Mouse (Mus musculus) hindbrain, embryonic 16.5 days (tissue): ENCODE results near the gene Tspan15. TPM values are rescaled to one million over a fixed set of nuclear protein-coding genes. Genes with fewer than 3 reads are reported as not detected.
A peak's percentile ranks its signal among the peaks of the same experiment; 100 is the strongest.

Experiments
- ATAC-seq: fragments of 200-750 bp; cut with Nextera tagmentation; 2 replicates; pipeline ENCODE4 v1.8.0; 2017; ENCODE audit warnings: moderate TSS enrichment, moderate library complexity
- H3K27ac ChIP-seq: fragments of 300-500 bp; sonication (generic); 2 replicates; pipeline ENCODE4 v1.5.1; 2014; ENCODE audit warnings: low read depth, mild to moderate bottlenecking, control low read depth, low read length, moderate library complexity
- H3K27me3 ChIP-seq: fragments of 300-500 bp; sonication (generic); replicated peaks from 2 replicates; pipeline ENCODE4 v1.6.1; 2014; ENCODE audit warnings: low read length; ENCODE audit not compliant: control insufficient read depth, insufficient read depth
- H3K36me3 ChIP-seq: fragments of 300-500 bp; sonication (generic); 2 replicates; pipeline ENCODE4 v1.6.1; 2014; ENCODE audit warnings: mild to moderate bottlenecking, low read length, moderate library complexity, mixed read lengths; ENCODE audit not compliant: control insufficient read depth, insufficient read depth
- H3K4me1 ChIP-seq: fragments of 300-500 bp; sonication (generic); 2 replicates; pipeline ENCODE4 v1.6.1; 2014; ENCODE audit warnings: low read depth, low read length; ENCODE audit not compliant: control insufficient read depth, insufficient read depth
- H3K4me2 ChIP-seq: fragments of 300-500 bp; sonication (generic); 2 replicates; pipeline ENCODE4 v1.6.1; 2014; ENCODE audit warnings: mild to moderate bottlenecking, low read length, control low read depth, moderate library complexity
- H3K4me3 ChIP-seq: fragments of 300-500 bp; sonication (generic); 2 replicates; pipeline ENCODE4 v1.5.1; 2014; ENCODE audit warnings: mild to moderate bottlenecking, low read length, control low read depth, moderate library complexity
- H3K9ac ChIP-seq: fragments of 300-500 bp; sonication (generic); 2 replicates; pipeline ENCODE4 v1.6.1; 2014; ENCODE audit warnings: low read depth, mild to moderate bottlenecking, control low read depth, low read length, moderate library complexity
- H3K9me3 ChIP-seq: fragments of 300-500 bp; sonication (generic); 2 replicates; pipeline ENCODE4 v1.6.1; 2014; ENCODE audit warnings: mild to moderate bottlenecking, low read length, moderate library complexity; ENCODE audit not compliant: control insufficient read depth
- WGBS: fragments of 180-500 bp; shearing (Covaris S2); extraction: QIAGEN DNeasy Blood & Tissue Kit; methylation state at CpG from one replicate; pipeline ENCODE4 v1.1.7; 2014; 5-methylcytosine and 5-hydroxymethylcytosine counted together
- polyA plus RNA-seq: library from polyadenylated mRNA; unstranded; fragments of >200 nt; fragmentation: Nextera tagmentation; extraction: Ambion mirVana; gene quantifications from 2 replicates; pipeline ENCODE4 v1.2.1, GENCODE M21; 2015

The Tspan15 gene
- polyA plus RNA-seq, 1 experiment from 2014 or later, result 22.9 TPM

DNA sequence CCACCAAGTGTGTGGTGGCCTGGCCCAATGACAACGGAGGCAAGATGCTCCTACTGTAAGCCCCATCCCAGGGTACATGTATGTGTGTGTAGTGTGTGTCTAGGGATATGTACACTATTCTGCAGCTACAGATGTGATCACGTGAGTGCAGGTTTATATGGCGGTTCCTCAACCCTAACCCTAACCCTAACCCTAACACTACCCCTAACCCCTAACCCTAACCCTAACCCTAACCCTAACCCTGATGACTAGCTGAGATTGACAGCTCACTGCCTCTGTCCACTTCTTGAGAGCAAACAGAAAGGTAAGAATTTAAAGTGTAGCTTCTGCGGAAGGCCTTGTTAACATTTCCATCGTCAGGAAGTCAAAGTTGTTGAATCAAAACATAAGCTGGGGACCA is 27.2 kb upstream of the Tspan15 start:
- Histone ChIP-seq H3K36me3 (no peaks in the 10 kb centered on the region), H3K4me2 (no peak overlapping the region), H3K9me3 (no peaks in the 10 kb centered on the region), H3K9ac (no peak overlapping the region; the same call in 1 of the 2 replicates), H3K27me3 (no peaks in the 10 kb centered on the region; the same call in 1 of the 2 replicates), H3K4me3 (no peak overlapping the region), H3K4me1 (no peaks in the 10 kb centered on the region), H3K27ac (no peak overlapping the region)
- ATAC-seq, result no peak
- WGBS, result 94% methylated on average over 5 of the region's 5 CpGs

DNA sequence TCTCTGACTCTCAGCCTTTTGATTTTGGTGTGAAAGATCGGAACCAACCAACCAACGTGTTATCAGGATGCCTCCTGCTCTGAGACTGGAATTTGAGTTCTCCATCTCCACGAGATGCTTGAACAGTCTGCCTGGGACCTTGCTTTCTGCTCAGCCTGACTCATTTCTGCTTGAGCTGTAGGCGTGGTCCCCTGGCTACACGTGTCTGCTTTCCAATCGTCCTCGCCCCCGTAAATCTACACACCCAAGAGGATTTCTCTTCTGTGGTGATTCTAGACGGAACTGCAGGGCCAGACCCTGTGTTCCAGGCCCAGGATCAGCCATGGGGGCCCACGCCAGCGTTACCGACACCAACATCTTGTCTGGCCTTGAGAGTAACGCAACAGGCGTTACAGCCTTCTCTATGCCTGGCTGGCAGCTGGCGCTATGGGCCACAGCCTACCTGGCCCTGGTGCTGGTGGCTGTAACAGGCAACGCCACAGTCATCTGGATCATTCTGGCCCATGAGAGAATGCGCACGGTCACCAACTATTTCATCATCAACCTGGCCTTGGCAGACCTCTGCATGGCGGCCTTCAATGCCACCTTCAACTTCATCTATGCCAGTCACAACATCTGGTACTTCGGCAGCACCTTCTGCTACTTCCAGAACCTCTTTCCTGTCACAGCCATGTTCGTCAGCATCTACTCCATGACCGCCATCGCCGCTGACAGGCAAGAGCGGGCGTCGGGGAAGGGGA is 21.6 kb upstream of the Tspan15 start:
- no peak for ATAC-seq
- H3K27ac ChIP-seq, result no peak overlapping the region
- H3K27me3 ChIP-seq, result no peaks in the 10 kb centered on the region; the same call in 1 of the 2 replicates
- no peak overlapping the region for H3K4me2 ChIP-seq
- H3K4me1 ChIP-seq, result no peaks in the 10 kb centered on the region
- no peak overlapping the region for H3K9ac ChIP-seq
- WGBS, result 90% methylated on average over 27 of the region's 27 CpGs
- H3K36me3 ChIP-seq, result no peaks in the 10 kb centered on the region
- no peak overlapping the region for H3K4me3 ChIP-seq
- H3K9me3 ChIP-seq, result no peaks in the 10 kb centered on the region

DNA sequence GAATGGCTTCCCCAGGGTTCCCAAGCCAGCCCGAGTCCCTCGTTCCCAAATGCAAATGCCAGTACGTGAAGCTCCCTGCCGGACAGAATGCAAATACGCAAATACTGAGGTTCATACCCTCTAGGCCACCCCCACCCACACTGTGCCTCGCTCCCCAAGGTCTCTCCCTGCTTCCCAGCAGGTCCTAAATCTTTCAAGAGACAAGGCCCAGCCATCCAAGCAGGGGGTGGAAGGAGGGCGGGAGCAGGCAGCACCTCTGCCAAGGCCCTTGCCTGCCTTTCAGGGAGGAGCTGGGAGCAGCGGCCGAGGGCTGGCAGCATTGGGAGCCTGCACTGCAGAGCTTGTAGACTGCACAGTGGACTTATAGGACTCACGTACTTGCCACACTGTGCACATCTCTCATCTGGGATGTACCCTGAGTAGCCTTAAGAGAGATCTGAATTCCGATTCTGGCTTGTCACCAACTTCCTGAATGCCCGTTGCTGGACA is 21.0 kb upstream of the Tspan15 start, which contains the start of gene Tacr2:
Tacr2 (plus strand) TSS at position 439 of the 489 bp plus-strand sequence.
- WGBS, result 45% methylated on average over 12 of the region's 12 CpGs
- Histone ChIP-seq H3K36me3 (no peaks in the 10 kb centered on the region), H3K9ac (no peak within 1 kb of the TSS), H3K27ac (no peak within 1 kb of the TSS), H3K27me3 (no peaks in the 10 kb centered on the region; the same call in 1 of the 2 replicates), H3K4me2 (no peak within 1 kb of the TSS), H3K9me3 (no peaks in the 10 kb centered on the region), H3K4me3 (no peak within 1 kb of the TSS), H3K4me1 (no peaks in the 10 kb centered on the region; the same call in 1 of the 2 replicates)
- no peak for ATAC-seq

DNA sequence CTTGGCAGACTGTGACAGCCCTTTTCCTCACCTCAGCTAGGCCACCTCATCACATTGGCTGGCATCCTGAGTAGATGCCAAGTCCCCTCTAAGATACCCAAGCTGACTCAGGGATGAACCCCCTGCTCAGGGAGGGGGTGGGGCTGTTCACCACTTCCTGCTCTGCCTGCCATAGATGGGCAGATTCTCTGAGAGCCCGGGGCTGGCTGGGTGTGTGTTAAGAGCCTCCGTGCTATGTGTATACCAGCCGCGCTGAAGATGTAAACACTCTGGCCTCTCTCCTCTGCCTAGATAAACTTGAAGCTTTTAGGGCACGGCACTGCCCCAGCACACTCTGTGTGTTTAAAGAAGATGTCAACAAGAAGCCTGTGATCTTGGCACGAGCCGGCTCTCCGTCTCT is 16.8 kb upstream of the Tspan15 start:
- H3K27me3 ChIP-seq, result no peaks in the 10 kb centered on the region
- WGBS, result 59% methylated on average over 8 of the region's 8 CpGs
- H3K4me2 ChIP-seq, result no peak overlapping the region
- no peaks in the 10 kb centered on the region for H3K9me3 ChIP-seq
- H3K27ac ChIP-seq, result no peak overlapping the region
- no peak overlapping the region for H3K9ac ChIP-seq
- no peak overlapping the region for H3K4me3 ChIP-seq
- H3K4me1 ChIP-seq, result no peaks in the 10 kb centered on the region; the same call in 1 of the 2 replicates
- no peaks in the 10 kb centered on the region for H3K36me3 ChIP-seq
- ATAC-seq, result no peak

DNA sequence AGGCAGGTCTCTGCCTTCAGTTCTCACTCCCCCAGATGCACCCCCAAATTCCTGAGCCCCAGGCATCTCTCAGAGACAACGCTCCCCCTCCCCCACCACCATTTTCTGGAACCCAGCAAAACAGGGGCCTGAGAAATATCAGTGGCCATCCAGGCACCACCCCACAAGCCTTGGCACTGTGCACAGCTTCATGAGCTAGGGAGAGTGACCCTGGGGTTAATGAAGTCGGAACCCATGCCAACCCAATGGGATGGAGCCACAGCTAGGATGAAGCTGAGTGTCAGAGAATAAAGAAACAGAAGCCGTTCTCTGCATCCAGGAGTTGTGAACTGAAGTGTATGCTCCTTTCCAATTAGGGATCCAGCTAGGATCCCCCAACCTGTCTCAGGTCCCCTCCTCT is 16.1 kb upstream of the Tspan15 start:
- Histone ChIP-seq H3K4me1 (no peaks in the 10 kb centered on the region; the same call in 1 of the 2 replicates), H3K9ac (no peak overlapping the region), H3K27me3 (no peaks in the 10 kb centered on the region), H3K27ac (no peak overlapping the region; the same call in 1 of the 2 replicates), H3K36me3 (no peaks in the 10 kb centered on the region), H3K9me3 (no peaks in the 10 kb centered on the region), H3K4me3 (no peak overlapping the region), H3K4me2 (no peak overlapping the region)
- 0 out of 2 replicates have a peak, but pooled peaks have one; percentile 38 for ATAC-seq
- WGBS, result 55% methylated on average over 3 of the region's 3 CpGs

DNA sequence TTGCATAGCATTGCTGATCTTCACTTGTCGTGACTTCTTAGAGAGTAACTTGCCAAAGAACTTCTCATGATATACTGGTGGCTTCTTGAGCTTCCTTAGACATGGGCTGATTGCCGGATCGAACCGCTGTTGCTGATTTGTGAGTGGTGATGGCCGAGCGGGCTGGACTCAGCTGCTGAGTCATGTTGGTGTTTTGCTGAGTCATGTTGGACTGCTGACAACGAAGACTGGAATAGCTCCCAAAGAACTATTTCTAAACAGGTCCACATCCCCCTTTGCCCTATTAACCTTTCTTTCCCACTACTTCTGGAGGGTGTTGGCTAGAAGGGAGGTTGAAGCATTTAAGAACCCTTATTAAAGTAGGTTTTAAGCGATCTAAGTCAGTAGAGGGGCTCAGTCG is 13.0 kb upstream of the Tspan15 start:
- 94% methylated on average over 9 of the region's 9 CpGs for WGBS
- H3K4me1 ChIP-seq, result no peaks in the 10 kb centered on the region; the same call in 1 of the 2 replicates
- no peaks in the 10 kb centered on the region; the same call in 1 of the 2 replicates for H3K27me3 ChIP-seq
- H3K4me2 ChIP-seq, result no peak overlapping the region
- no peaks in the 10 kb centered on the region for H3K9me3 ChIP-seq
- no peak overlapping the region for H3K9ac ChIP-seq
- ATAC-seq, result no peak
- H3K27ac ChIP-seq, result no peak overlapping the region
- H3K36me3 ChIP-seq, result no peaks in the 10 kb centered on the region
- no peak overlapping the region for H3K4me3 ChIP-seq

GRCm38 (mm10) chr10:62242896-62243295 is 11.8 kb upstream of the Tspan15 start:
- H3K4me1 ChIP-seq, result no peaks in the 10 kb centered on the region; the same call in 1 of the 2 replicates
- no peak overlapping the region for H3K27ac ChIP-seq
- WGBS, result 53% methylated on average over 13 of the region's 13 CpGs
- H3K9ac ChIP-seq, result no peak overlapping the region
- H3K4me3 ChIP-seq, result no peak overlapping the region
- 0 out of 2 replicates have a peak, but pooled peaks have one; percentile 40 for ATAC-seq
- H3K9me3 ChIP-seq, result no peaks in the 10 kb centered on the region
- no peaks in the 10 kb centered on the region for H3K36me3 ChIP-seq
- no peaks in the 10 kb centered on the region; the same call in 1 of the 2 replicates for H3K27me3 ChIP-seq
- no peak overlapping the region for H3K4me2 ChIP-seq

DNA sequence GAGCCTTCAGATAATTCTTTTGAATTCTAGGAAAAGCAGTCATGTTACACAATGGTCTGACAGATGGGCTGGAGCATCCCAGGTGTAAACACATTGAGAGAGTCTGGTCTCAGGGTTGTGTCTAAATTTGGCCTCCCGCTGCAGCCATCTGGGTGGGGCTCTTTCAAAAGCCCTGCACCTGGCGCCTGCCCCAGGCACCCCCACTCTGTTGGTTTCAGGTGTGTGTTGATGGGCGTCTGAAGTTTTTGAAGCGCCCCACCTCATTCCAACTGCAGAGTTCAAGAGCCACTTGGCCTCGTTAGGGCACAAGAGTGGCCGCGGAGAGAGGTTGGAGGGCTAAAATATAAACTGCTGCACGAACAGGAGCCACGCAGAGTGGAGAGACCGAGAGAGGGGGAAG is 11.3 kb upstream of the Tspan15 start:
- Histone ChIP-seq H3K4me3 (no peak overlapping the region), H3K27ac (no peak overlapping the region), H3K9me3 (no peaks in the 10 kb centered on the region)

DNA sequence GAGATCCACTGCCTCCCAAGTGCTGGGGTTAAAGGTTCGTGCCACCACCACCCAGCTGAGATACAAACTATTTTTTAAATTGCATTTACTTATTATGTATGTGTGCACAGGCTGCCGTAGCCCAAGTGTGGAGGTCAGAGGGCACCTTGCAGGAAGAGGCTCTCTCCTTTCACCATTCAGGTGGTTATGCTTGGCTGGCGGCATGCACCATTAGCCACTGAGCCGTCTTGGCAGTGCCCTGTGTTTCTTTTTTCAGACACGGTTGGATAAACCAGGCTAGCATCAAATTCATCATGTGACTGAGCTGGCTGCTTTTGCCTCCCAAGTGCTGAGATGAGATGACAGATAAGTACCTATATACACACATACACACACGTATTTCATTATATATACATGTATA is 8.2 kb upstream of the Tspan15 start:
- WGBS, result 47% methylated on average over 6 of the region's 6 CpGs
- Histone ChIP-seq H3K4me1 (no peaks in the 10 kb centered on the region), H3K4me2 (no peak overlapping the region), H3K36me3 (no peaks in the 10 kb centered on the region), H3K9me3 (no peaks in the 10 kb centered on the region), H3K4me3 (no peak overlapping the region), H3K27ac (no peak overlapping the region), H3K27me3 (no peaks in the 10 kb centered on the region; the same call in 1 of the 2 replicates), H3K9ac (no peak overlapping the region)
- no peak for ATAC-seq

More for the DNA sequence above, 11.3 kb upstream of the Tspan15 start:
- Histone ChIP-seq H3K4me1 (no peaks in the 10 kb centered on the region; the same call in 1 of the 2 replicates), H3K9ac (no peak overlapping the region), H3K36me3 (no peaks in the 10 kb centered on the region), H3K4me2 (no peak overlapping the region), H3K27me3 (no peaks in the 10 kb centered on the region; the same call in 1 of the 2 replicates)
- 81% methylated on average over 10 of the region's 10 CpGs for WGBS
- ATAC-seq, result no peak
